Mouse (Mus musculus) CH12.LX (cell line): ENCODE results near the gene Gcnt7. TPM values are rescaled to one million over a fixed set of nuclear protein-coding genes. Genes with fewer than 3 reads are reported as not detected.

Experiments used
- DNase-seq: peaks from one replicate; pipeline ENCODE4 v3.0.0-alpha.2; 2013; ENCODE audit errors: extremely low read depth
- H3K27ac ChIP-seq: 2 replicates; pipeline ENCODE4 v1.5.1; 2012; ENCODE audit warnings: low read depth, mild to moderate bottlenecking, control low read depth, moderate library complexity; ENCODE audit not compliant: insufficient read depth
- H3K27me3 ChIP-seq: replicated peaks from 2 replicates; pipeline ENCODE3; 2012; ENCODE audit warnings: inconsistent platforms
- H3K36me3 ChIP-seq, 2 experiments: replicated peaks in 1 of 2; 2 replicates each; pipeline versions ENCODE3 to v1.6.1; 2012; ENCODE audit warnings: inconsistent platforms in 1 of 2, low read length in 1 of 2, mild to moderate bottlenecking in 1 of 2, mixed read lengths in 1 of 2, moderate library complexity in 1 of 2; ENCODE audit not compliant: control insufficient read depth in 1 of 2, insufficient read depth in 1 of 2
- H3K4me1 ChIP-seq, 2 experiments: 2 replicates each; pipeline ENCODE4 v1.6.1; 2012; ENCODE audit warnings: inconsistent platforms in 1 of 2, moderate library complexity in 1 of 2; ENCODE audit not compliant: insufficient read depth in 2 of 2, control insufficient read depth in 1 of 2
- H3K4me2 ChIP-seq: 2 replicates; pipeline ENCODE4 v1.6.1; 2012; ENCODE audit warnings: low read depth, mild to moderate bottlenecking, control low read depth; ENCODE audit not compliant: poor library complexity, insufficient read depth, severe bottlenecking
- H3K4me3 ChIP-seq, 3 experiments: fragments of 150-350 bp in 1 of 3; sonication (generic) in 1 of 3; replicated peaks in 1 of 3; 2 replicates each; pipeline versions ENCODE3 to v1.5.1; 2011 to 2012; ENCODE audit warnings: low read depth in 2 of 3, low read length in 2 of 3, mild to moderate bottlenecking in 2 of 3, moderate library complexity in 2 of 3, control low read depth in 1 of 3, improper control_type of control experiment in 1 of 3, inconsistent platforms in 1 of 3, mixed read lengths in 1 of 3; ENCODE audit not compliant: poor library complexity in 1 of 3
- H3K79me2 ChIP-seq: replicated peaks from 2 replicates; pipeline ENCODE4 v1.6.1; 2012; ENCODE audit warnings: mild to moderate bottlenecking, moderate library complexity; ENCODE audit not compliant: control insufficient read depth, poor library complexity, insufficient read depth, severe bottlenecking; ENCODE audit errors: extremely low read depth
- H3K9ac ChIP-seq: 2 replicates; pipeline ENCODE4 v1.6.1; 2012; ENCODE audit warnings: low read depth, mild to moderate bottlenecking, control low read depth, moderate library complexity; ENCODE audit not compliant: insufficient read depth
- H3K9me3 ChIP-seq: replicated peaks from 2 replicates; pipeline ENCODE3; 2012; ENCODE audit warnings: low read length, inconsistent platforms, mixed read lengths
- CTCF ChIP-seq, 2 experiments: IDR thresholded peaks in 1 of 2; conservative IDR thresholded peaks in 1 of 2; 2 replicates each; pipeline ENCODE4 v1.5.1; 2011 to 2012; ENCODE audit warnings: low read depth in 2 of 2, low read length in 2 of 2, improper control_type of control experiment in 1 of 2, inconsistent platforms in 1 of 2, mild to moderate bottlenecking in 1 of 2, moderate library complexity in 1 of 2
- E2F4 ChIP-seq: IDR thresholded peaks from 2 replicates; pipeline ENCODE4 v1.6.1; 2011; ENCODE audit warnings: low read depth, low read length, improper control_type of control experiment; ENCODE audit not compliant: insufficient replicate concordance
- ELF1 ChIP-seq: IDR thresholded peaks from 2 replicates; pipeline ENCODE4 v1.6.1; 2014; ENCODE audit warnings: low read depth, mild to moderate bottlenecking, inconsistent platforms, low read length, improper control_type of control experiment
- ETS1 ChIP-seq: conservative IDR thresholded peaks from 2 replicates; pipeline ENCODE4 v1.6.1; 2012; ENCODE audit warnings: low read depth, mild to moderate bottlenecking, inconsistent platforms, low read length, improper control_type of control experiment, moderate library complexity
- GABPA ChIP-seq: IDR thresholded peaks from 2 replicates; pipeline ENCODE4 v1.6.1; 2012; ENCODE audit warnings: low read depth, low read length, improper control_type of control experiment, inconsistent platforms; ENCODE audit not compliant: insufficient replicate concordance
- HCFC1 ChIP-seq: IDR thresholded peaks from 2 replicates; pipeline ENCODE4 v1.6.1; 2012; ENCODE audit warnings: low read depth, mild to moderate bottlenecking, inconsistent platforms, low read length, improper control_type of control experiment
- IRF4 ChIP-seq: IDR thresholded peaks from 2 replicates; pipeline ENCODE4 v1.6.1; 2014; ENCODE audit warnings: low read depth, mild to moderate bottlenecking, inconsistent platforms, low read length, improper control_type of control experiment
- JUN ChIP-seq: IDR thresholded peaks from 2 replicates; pipeline ENCODE4 v1.6.1; 2011; ENCODE audit warnings: low read depth, mild to moderate bottlenecking, low read length, improper control_type of control experiment, moderate library complexity; ENCODE audit not compliant: insufficient read depth
- JUND ChIP-seq: conservative IDR thresholded peaks from 2 replicates; pipeline ENCODE4 v1.6.1; 2011; ENCODE audit warnings: low read depth, low read length, improper control_type of control experiment
- KAT2A ChIP-seq: IDR thresholded peaks from 2 replicates; pipeline ENCODE4 v1.6.1; 2012; ENCODE audit warnings: low read length, improper control_type of control experiment, inconsistent platforms; ENCODE audit not compliant: insufficient replicate concordance
- MAFK ChIP-seq: IDR thresholded peaks from 2 replicates; pipeline ENCODE4 v1.6.1; 2011; ENCODE audit warnings: low read length, improper control_type of control experiment; ENCODE audit not compliant: insufficient replicate concordance
- MAX ChIP-seq: IDR thresholded peaks from 2 replicates; pipeline ENCODE4 v1.6.1; 2011; ENCODE audit warnings: low read length, improper control_type of control experiment
- MEF2A ChIP-seq: IDR thresholded peaks from 2 replicates; pipeline ENCODE4 v1.6.1; 2014; ENCODE audit warnings: low read depth, mild to moderate bottlenecking, inconsistent platforms, low read length, improper control_type of control experiment, borderline replicate concordance
- MXI1 ChIP-seq: IDR thresholded peaks from 2 replicates; pipeline ENCODE4 v1.6.1; 2011; ENCODE audit warnings: mild to moderate bottlenecking, low read depth, low read length, improper control_type of control experiment
- MYC ChIP-seq: IDR thresholded peaks from 2 replicates; pipeline ENCODE4 v1.6.1; 2011; ENCODE audit warnings: low read depth, mild to moderate bottlenecking, improper control_type of control experiment, low read length
- PAX5 ChIP-seq: IDR thresholded peaks from 2 replicates; pipeline ENCODE4 v1.6.1; 2012; ENCODE audit warnings: low read length, inconsistent platforms, mixed read lengths
- RAD21 ChIP-seq: IDR thresholded peaks from 2 replicates; pipeline ENCODE4 v1.6.1; 2011; ENCODE audit warnings: low read depth, mild to moderate bottlenecking, low read length, improper control_type of control experiment, moderate library complexity
- RCOR1 ChIP-seq: conservative IDR thresholded peaks from 2 replicates; pipeline ENCODE4 v1.6.1; 2012; ENCODE audit warnings: low read depth, mild to moderate bottlenecking, inconsistent platforms, low read length, improper control_type of control experiment
- SMC3 ChIP-seq: IDR thresholded peaks from 2 replicates; pipeline ENCODE4 v1.6.1; 2011; ENCODE audit warnings: low read depth, low read length, improper control_type of control experiment
- TBP ChIP-seq: conservative IDR thresholded peaks from 2 replicates; pipeline ENCODE4 v1.6.1; 2011; ENCODE audit warnings: low read depth, low read length, improper control_type of control experiment
- TCF12 ChIP-seq: IDR thresholded peaks from 2 replicates; pipeline ENCODE4 v1.6.1; 2014; ENCODE audit warnings: low read depth, mild to moderate bottlenecking, inconsistent platforms, low read length, improper control_type of control experiment
- UBTF ChIP-seq: IDR thresholded peaks from 2 replicates; pipeline ENCODE4 v1.6.1; 2012; ENCODE audit warnings: low read depth, mild to moderate bottlenecking, inconsistent platforms, low read length, improper control_type of control experiment, moderate library complexity
- USF1 ChIP-seq: IDR thresholded peaks from 2 replicates; pipeline ENCODE4 v1.6.1; 2014; ENCODE audit warnings: low read depth, mild to moderate bottlenecking, inconsistent platforms, low read length, improper control_type of control experiment
- USF2 ChIP-seq: conservative IDR thresholded peaks from 2 replicates; pipeline ENCODE4 v1.6.1; 2011; ENCODE audit warnings: low read depth, low read length, improper control_type of control experiment
- ZC3H11A ChIP-seq: IDR thresholded peaks from 2 replicates; pipeline ENCODE4 v1.6.1; 2012; ENCODE audit warnings: low read depth, mild to moderate bottlenecking, inconsistent platforms, low read length, improper control_type of control experiment
- ZKSCAN1 ChIP-seq: IDR thresholded peaks from 2 replicates; pipeline ENCODE4 v1.6.1; 2012; ENCODE audit warnings: low read depth, inconsistent platforms, low read length, improper control_type of control experiment, borderline replicate concordance
- ZMIZ1 ChIP-seq: IDR thresholded peaks from 2 replicates; pipeline ENCODE4 v1.6.1; 2012; ENCODE audit warnings: low read depth, mild to moderate bottlenecking, inconsistent platforms, low read length, improper control_type of control experiment
- dilution Hi-C: fragments of 300-500 bp; cut with MboI; formaldehyde crosslinking; loops from 2 replicates; pipeline ENCODE4 v1.14.3; 2020; ENCODE audit warnings: low sequenced_read_pairs; ENCODE audit not compliant: extremely low pct_unique_long_range_greater_than_20kb, extremely low pct_ligation_motif_present
- in situ Hi-C: fragments of 300-500 bp; cut with MboI; formaldehyde crosslinking; loops from 3 replicates; pipeline ENCODE4 v1.14.3; 2019; ENCODE audit warnings: low sequenced_read_pairs, low pct_ligation_motif_present, low pct_unique_long_range_greater_than_20kb, mixed read lengths
- polyA plus RNA-seq: library from polyadenylated mRNA; unstranded; fragments of >175 nt; gene quantifications from 2 replicates; pipeline ENCODE4 v1.2.1, GENCODE M21; 2012; ENCODE audit warnings: low read depth; ENCODE audit not compliant: insufficient read length
- total RNA-seq, 2 experiments: library from RNA; depleted of rRNA; stranded (reverse); fragments of 300-350 nt in 1 of 2; fragments of >200 nt in 1 of 2; gene quantifications; 2 replicates each; pipeline ENCODE4 v1.2.3; 2012 to 2014

Gcnt7 gene
- total and polyA plus RNA-seq, 3 experiments, result 0.17 to 0.21 TPM; not detected in 1

DNA sequence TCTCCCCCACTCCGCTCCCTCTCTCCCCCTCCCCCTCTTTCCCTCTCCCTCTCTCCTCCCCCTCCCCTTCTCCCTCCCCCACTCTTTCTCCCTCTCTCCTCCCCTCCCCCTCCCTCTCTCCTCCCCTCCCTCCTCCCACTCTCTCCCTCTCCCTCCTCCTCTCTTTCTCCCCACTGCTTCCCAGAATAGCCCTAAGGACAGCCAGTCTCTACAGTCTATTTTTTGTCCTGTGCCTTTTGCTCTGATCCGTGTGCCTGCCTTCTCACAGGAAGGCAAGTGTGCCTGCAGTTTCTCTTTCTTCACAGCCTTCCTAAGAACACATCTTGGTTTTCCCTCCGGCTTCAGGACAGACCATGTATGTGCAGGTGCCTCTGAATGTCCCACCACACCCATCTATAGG, 19.0 kb upstream of the Gcnt7 start:
- peak overlapping the region; percentile 38 for H3K9ac ChIP-seq
- peak overlapping the region; percentile 92 for H3K4me2 ChIP-seq
- dilution Hi-C loops (no loop called here), in situ Hi-C loops (loop anchor here (10.0 to 25.0 kb wide), 3 partner anchors 297 to 610 kb away; no protein-coding TSS in a partner anchor)
- TF ChIP-seq HCFC1 (no peak), TCF12 (no peak), RCOR1 (no peak), USF2 (no peak), RAD21 (no peak), ZMIZ1 (no peak), JUND (no peak), USF1 (no peak), ELF1 (no peak), MAFK (no peak), MYC (no peak), MAX (no peak), ZKSCAN1 (no peak), GABPA (no peak), JUN (no peak), TBP (no peak), E2F4 (no peak), PAX5 (no peak), MXI1 (no peak), KAT2A (no peak)
- no peak overlapping the region for H3K27ac ChIP-seq
- H3K9me3 ChIP-seq, result no peaks in the 10 kb centered on the region
- H3K4me1 ChIP-seq, result peaks cover 4 to 11% of the 10 kb centered on the region in 2 experiments; a peak in 3 of 4 replicates
- peak overlapping the region; percentile 9 to 53 (median 49) for H3K4me3 ChIP-seq
- H3K79me2 ChIP-seq, result no peaks in the 10 kb centered on the region
- peaks cover 22% of the 10 kb centered on the region for H3K27me3 ChIP-seq
- H3K36me3 ChIP-seq, result peaks cover 0 to 1% of the 10 kb centered on the region in 2 experiments
- no peak for DNase-seq

DNA sequence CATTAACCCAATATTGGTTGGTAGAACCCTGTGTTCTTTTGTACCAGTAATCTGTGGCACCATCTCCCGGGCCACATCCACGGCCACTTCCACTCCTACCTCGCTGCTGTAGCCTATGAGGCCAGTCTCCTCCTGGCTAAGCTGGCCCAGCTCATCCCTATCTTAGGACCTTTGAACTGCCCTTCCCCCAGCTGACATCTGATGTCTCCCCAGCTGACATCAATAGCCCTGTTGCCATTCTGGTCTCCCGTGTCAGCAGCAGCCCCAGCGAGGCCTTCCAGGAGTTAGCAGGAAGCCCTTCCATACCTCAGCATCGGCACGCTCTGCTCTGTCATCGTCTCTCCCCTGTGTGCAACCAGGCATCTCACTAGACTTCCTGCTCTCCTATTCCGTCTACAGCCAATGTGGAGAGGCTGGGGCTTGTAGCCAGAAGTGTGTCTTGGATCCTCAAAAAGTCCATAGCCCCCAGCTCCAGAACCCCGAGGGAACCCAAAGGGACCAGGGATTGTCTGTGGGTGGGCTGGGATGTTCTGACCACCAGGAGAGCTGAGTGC, 18.4 kb upstream of the Gcnt7 start:
- Histone ChIP-seq H3K4me2 (peak overlapping the region; percentile 92), H3K27me3 (peaks cover 17% of the 10 kb centered on the region), H3K27ac (no peak overlapping the region), H3K79me2 (no peaks in the 10 kb centered on the region), H3K36me3 (peaks cover 0 to 7% of the 10 kb centered on the region in 2 experiments), H3K4me3 (no peak overlapping the region), H3K9ac (no peak overlapping the region), H3K9me3 (no peaks in the 10 kb centered on the region), H3K4me1 (peaks cover 4 to 11% of the 10 kb centered on the region in 2 experiments; a peak in 3 of 4 replicates)
- in situ Hi-C loops, result loop anchor here (10.0 to 25.0 kb wide), 3 partner anchors 298 to 611 kb away; no protein-coding TSS in a partner anchor
- no peak for DNase-seq
- TF ChIP-seq ZMIZ1 (no peak), USF2 (no peak), SMC3 (no peak), MEF2A (no peak), IRF4 (no peak), ZKSCAN1 (no peak), ETS1 (no peak), CTCF (conservative IDR thresholded peaks at IDR 0.05 in 1 of 2, IDR thresholded peaks at IDR 0.05 in 1 of 2; ENCODE audit: low read depth in 2 of 2, low read length in 2 of 2) (no peak), JUN (no peak), JUND (no peak), E2F4 (no peak), KAT2A (no peak), UBTF (no peak), ZC3H11A (no peak)
- dilution Hi-C loops, result no loop called here
